In the genomic region with DNA sequence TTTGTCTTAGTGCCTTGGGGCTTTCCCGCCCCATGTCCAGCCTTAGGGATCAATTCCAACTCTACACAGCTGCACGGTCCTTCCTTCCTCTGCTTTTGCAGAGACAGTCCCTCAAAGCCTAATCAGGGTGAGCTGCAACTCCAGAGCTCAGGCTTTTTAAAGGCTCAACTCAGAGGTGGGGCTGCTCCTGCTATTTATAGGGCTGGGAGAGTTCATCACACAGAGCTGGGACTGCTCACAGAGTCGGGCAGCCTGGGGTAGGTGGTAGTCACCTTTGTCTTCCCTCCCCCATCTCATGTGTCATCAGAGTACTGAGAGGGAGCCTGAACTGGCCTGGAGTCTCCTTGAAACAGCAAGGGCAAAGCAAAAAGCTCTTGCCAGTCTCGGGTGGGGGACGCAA, we compare ENCODE assay signal across 8 mouse cellular contexts. TPM values are rescaled to one million over a fixed set of nuclear protein-coding genes. Genes with fewer than 3 reads are reported as not detected.
DNase-seq lines count a peak whose midpoint lies in the region; ATAC-seq and TF ChIP-seq lines count a peak whose summit lies in the region.

No protein-coding gene starts in this region.

- peak overlapping the region; percentile 69; the same call in 1 of the 2 replicates for H3K27ac ChIP-seq in forebrain, embryonic 10.5 days
- H3K27ac ChIP-seq in forebrain, embryonic 11.5 days (ENCODE audit: low read depth, low read length), result no peak overlapping the region
- 0 out of 2 replicates have a peak overlapping the region, but pooled peaks have one; percentile 3 for H3K27ac ChIP-seq in spleen, adult 2 months (ENCODE audit: insufficient read depth, low read length)
- H3K27ac ChIP-seq in intestine, embryonic 15.5 days, result peak overlapping the region; percentile 13; the same call in 1 of the 2 replicates

- H3K4me3 ChIP-seq in forebrain, embryonic 10.5 days, result no peak overlapping the region
- H3K4me3 ChIP-seq in forebrain, embryonic 11.5 days (ENCODE audit: low read depth, low read length), result no peak overlapping the region
- H3K4me3 ChIP-seq in spleen, adult 2 months (ENCODE audit: extremely low read depth, insufficient read depth, insufficient read length), result no peak overlapping the region
- H3K4me3 ChIP-seq in intestine, embryonic 15.5 days (replicated peaks), result no peak overlapping the region

- no peak for DNase-seq in forebrain, embryonic 10.5 days (ENCODE audit: extremely low spot score, low spot score)
- no peak for DNase-seq in forebrain, embryonic 11.5 days (ENCODE audit: low spot score)
- no peak for DNase-seq in spleen, adult 2 months (ENCODE audit: low read depth in 1 of 2, low spot score in 2 of 2)
- DNase-seq in spleen, postnatal 10 days (ENCODE audit: low spot score in 2 of 2), result no peak
- no peak for DNase-seq in ovary, postnatal 14 days (ENCODE audit: low spot score)
- no peak for DNase-seq in layer of hippocampus, adult 9-10 months (ENCODE audit: low spot score)
- DNase-seq in urinary bladder, postnatal 14 days (ENCODE audit: low spot score), result no peak

- peaks cover 86% of the 10 kb centered on the region for H3K36me3 ChIP-seq in forebrain, embryonic 10.5 days (replicated peaks)
- H3K36me3 ChIP-seq in forebrain, embryonic 11.5 days (ENCODE audit: control insufficient read depth, insufficient read depth, low read length), result no peaks in the 10 kb centered on the region; the same call in 1 of the 2 replicates
- peaks cover 18% of the 10 kb centered on the region for H3K36me3 ChIP-seq in spleen, adult 2 months (ENCODE audit: control insufficient read depth, insufficient read depth, low read length)
- H3K36me3 ChIP-seq in intestine, embryonic 15.5 days, result no peaks in the 10 kb centered on the region; the same call in 1 of the 2 replicates

- 70% methylated on average over 5 of the region's 5 CpGs for WGBS in forebrain, embryonic 10.5 days
- WGBS in forebrain, embryonic 11.5 days, result 69% methylated on average over 5 of the region's 5 CpGs
- whole genome bisulfite sequencing in spleen, adult 2 months, result 82% methylated on average over 5 of the region's 5 CpGs
- WGBS in intestine, embryonic 15.5 days, result 60% methylated on average over 5 of the region's 5 CpGs

- H3K9me3 ChIP-seq in forebrain, embryonic 10.5 days, result peaks cover 7% of the 10 kb centered on the region; the same call in 1 of the 2 replicates
- no peaks in the 10 kb centered on the region for H3K9me3 ChIP-seq in forebrain, embryonic 11.5 days (ENCODE audit: control insufficient read depth, low read length)
- H3K9me3 ChIP-seq in intestine, embryonic 15.5 days, result no peaks in the 10 kb centered on the region

- peaks cover 36% of the 10 kb centered on the region for H3K4me1 ChIP-seq in forebrain, embryonic 10.5 days
- H3K4me1 ChIP-seq in forebrain, embryonic 11.5 days (replicated peaks; ENCODE audit: control insufficient read depth, insufficient read depth, low read length), result no peaks in the 10 kb centered on the region; the same call in 1 of the 2 replicates
- peaks cover 11% of the 10 kb centered on the region for H3K4me1 ChIP-seq in spleen, adult 2 months (ENCODE audit: control insufficient read depth, insufficient read depth, insufficient read length)
- H3K4me1 ChIP-seq in intestine, embryonic 15.5 days (replicated peaks), result peaks cover 35% of the 10 kb centered on the region

- no peak for ATAC-seq in forebrain, embryonic 11.5 days (replicated peaks; ENCODE audit: low FRiP score)
- ATAC-seq in intestine, embryonic 15.5 days, result no peak

- H3K9ac ChIP-seq in forebrain, embryonic 11.5 days (ENCODE audit: low read length), result no peak overlapping the region
- H3K9ac ChIP-seq in intestine, embryonic 15.5 days, result no peak overlapping the region

- TF ChIP-seq CTCF in spleen, adult 2 months (IDR thresholded peaks at IDR 0.05; ENCODE audit: extremely low read depth, insufficient read depth, insufficient read length, insufficient replicate concordance), result no peak

- no peak for TF ChIP-seq POLR2A in spleen, adult 2 months (IDR thresholded peaks at IDR 0.05; ENCODE audit: low read depth, low read length)

- no peak overlapping the region for H3K4me2 ChIP-seq in forebrain, embryonic 11.5 days (ENCODE audit: low read depth, low read length, severe bottlenecking)
- H3K4me2 ChIP-seq in intestine, embryonic 15.5 days (replicated peaks), result no peak overlapping the region

- no peaks in the 10 kb centered on the region for H3K27me3 ChIP-seq in forebrain, embryonic 10.5 days (ENCODE audit: poor library complexity, severe bottlenecking)
- no peaks in the 10 kb centered on the region for H3K27me3 ChIP-seq in forebrain, embryonic 11.5 days (ENCODE audit: control insufficient read depth, insufficient read depth, low read length)
- no peaks in the 10 kb centered on the region for H3K27me3 ChIP-seq in spleen, adult 2 months (ENCODE audit: control insufficient read depth, insufficient read depth, low read length)
- H3K27me3 ChIP-seq in intestine, embryonic 15.5 days (replicated peaks), result no peaks in the 10 kb centered on the region

RNA-seq across cellular contexts. Expression of gene Pik3c2b, which starts 22.8 kb away (rescaled TPM):
- polyA plus RNA-seq in forebrain, embryonic 10.5 days (2016; fragmentation: Nextera tagmentation; extraction: Ambion mirVana), result 13.6 and 13.7 TPM in 2 replicates
- 25.3 and 25.7 TPM in 2 replicates for polyA plus RNA-seq in forebrain, embryonic 11.5 days (2014; fragmentation: Nextera tagmentation; extraction: Ambion mirVana)
- 22.2 and 30.5 TPM in 2 replicates for polyA plus RNA-seq in spleen, adult 2 months (2012; rRNA removed)
- 6.1 and 7.0 TPM in 2 replicates for polyA plus RNA-seq in intestine, embryonic 15.5 days (2015; fragmentation: Nextera tagmentation; extraction: Ambion mirVana)

RNA-seq across cellular contexts. Expression of gene Mdm4, which starts 37.9 kb away (rescaled TPM):
- polyA plus RNA-seq in forebrain, embryonic 10.5 days (2016; fragmentation: Nextera tagmentation; extraction: Ambion mirVana), result 38.5 and 38.8 TPM in 2 replicates
- polyA plus RNA-seq in forebrain, embryonic 11.5 days (2014; fragmentation: Nextera tagmentation; extraction: Ambion mirVana), result 44.7 and 51.0 TPM in 2 replicates
- 34.0 and 39.3 TPM in 2 replicates for polyA plus RNA-seq in spleen, adult 2 months (2012; rRNA removed)
- polyA plus RNA-seq in intestine, embryonic 15.5 days (2015; fragmentation: Nextera tagmentation; extraction: Ambion mirVana), result 27.1 and 31.9 TPM in 2 replicates
